Mouse (Mus musculus): ENCODE measurements at regions not wholly inside any gene's neighbourhood (a gene's known extent, or its start where the extent isn't known, plus 50 kb on each side); places are given as distances from the start of the nearest gene placed in this dataset.

DNA sequence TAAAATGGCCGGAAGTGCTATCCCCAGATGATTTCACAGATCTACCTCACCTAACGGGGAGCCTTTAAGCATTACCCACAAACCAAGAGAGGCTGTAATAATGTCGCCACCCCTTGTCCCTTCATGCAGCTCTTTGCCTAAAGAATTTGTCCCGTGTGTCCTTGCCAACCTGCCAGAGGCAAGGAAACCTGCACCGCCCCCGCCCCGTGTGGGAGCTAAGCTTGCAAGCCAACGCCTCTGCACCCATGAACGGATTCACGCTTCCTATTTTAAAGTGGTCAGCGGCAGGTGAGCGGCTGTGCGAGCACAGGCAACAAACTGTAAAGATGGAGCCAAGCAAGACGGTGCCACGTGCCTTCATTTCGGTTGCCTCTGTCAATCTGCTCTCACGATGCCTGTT, 63.1 kb downstream of the Gm11011 start:
- Histone ChIP-seq H3K36me3 (no peaks in the 10 kb centered on the region), H3K4me2 (no peak overlapping the region), H3K27ac (no peak overlapping the region), H3K9ac (no peak overlapping the region), H3K27me3 (no peaks in the 10 kb centered on the region), H3K4me3 (no peak overlapping the region), H3K4me1 (replicated peaks) (no peaks in the 10 kb centered on the region; the same call in 1 of the 2 replicates), H3K9me3 (no peaks in the 10 kb centered on the region)
- 88% methylated on average over 17 of the region's 17 CpGs for WGBS
- no peak for ATAC-seq (ENCODE audit: low FRiP score)

DNA sequence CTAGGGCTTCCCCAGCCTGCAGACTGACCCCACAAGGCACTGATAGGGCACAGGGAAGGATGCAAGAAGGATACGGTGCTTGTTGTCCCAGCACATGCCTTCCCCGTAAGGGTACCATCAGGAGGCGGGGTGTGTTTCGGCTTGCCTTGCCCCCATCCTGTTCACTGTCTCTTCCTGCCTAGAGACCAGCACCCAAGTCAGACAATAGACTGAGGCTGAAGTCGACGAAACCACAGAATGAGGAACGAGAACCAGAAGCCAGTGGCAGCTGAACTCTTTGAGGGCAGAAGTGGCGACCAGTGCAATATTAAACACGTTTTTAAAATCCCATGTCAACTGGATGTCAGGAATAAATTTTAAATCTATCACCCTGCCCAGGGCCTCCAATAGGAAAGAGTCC, 67.6 kb downstream of the Gm11011 start:
- Histone ChIP-seq H3K27ac (no peak overlapping the region), H3K4me1 (replicated peaks) (peaks cover under 1% of the 10 kb centered on the region; the same call in 1 of the 2 replicates), H3K27me3 (no peaks in the 10 kb centered on the region), H3K9me3 (no peaks in the 10 kb centered on the region), H3K9ac (no peak overlapping the region), H3K4me3 (no peak overlapping the region), H3K36me3 (no peaks in the 10 kb centered on the region), H3K4me2 (no peak overlapping the region)
- 73% methylated on average over 9 of the region's 9 CpGs for WGBS
- no peak for ATAC-seq (ENCODE audit: low FRiP score)

DNA sequence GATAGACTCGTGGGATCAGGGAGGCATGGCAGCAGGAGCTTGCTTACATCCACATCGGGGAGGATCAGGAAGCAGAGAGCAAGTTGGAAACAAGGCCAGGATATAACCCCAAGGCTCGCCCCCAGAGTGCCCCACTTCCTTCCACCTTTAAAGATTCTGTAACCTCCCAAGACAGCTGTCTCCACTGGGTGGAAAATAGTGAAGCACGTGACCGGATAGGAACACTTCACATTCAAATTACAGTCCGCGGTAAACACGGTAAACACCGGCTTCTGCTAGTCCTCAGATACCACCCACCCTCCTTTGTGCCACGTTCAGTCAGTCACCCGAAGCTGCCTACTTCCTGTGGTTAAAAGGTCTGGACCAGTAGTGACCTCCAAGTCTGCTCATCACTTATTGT, 72.2 kb downstream of the Gm11011 start:
- no peak for ATAC-seq (ENCODE audit: low FRiP score)
- Histone ChIP-seq H3K27ac (no peak overlapping the region), H3K4me2 (no peak overlapping the region), H3K4me3 (no peak overlapping the region), H3K9ac (no peak overlapping the region), H3K9me3 (no peaks in the 10 kb centered on the region), H3K4me1 (replicated peaks) (peaks cover 6% of the 10 kb centered on the region), H3K36me3 (no peaks in the 10 kb centered on the region), H3K27me3 (no peaks in the 10 kb centered on the region)
- 69% methylated on average over 11 of the region's 11 CpGs for WGBS

DNA sequence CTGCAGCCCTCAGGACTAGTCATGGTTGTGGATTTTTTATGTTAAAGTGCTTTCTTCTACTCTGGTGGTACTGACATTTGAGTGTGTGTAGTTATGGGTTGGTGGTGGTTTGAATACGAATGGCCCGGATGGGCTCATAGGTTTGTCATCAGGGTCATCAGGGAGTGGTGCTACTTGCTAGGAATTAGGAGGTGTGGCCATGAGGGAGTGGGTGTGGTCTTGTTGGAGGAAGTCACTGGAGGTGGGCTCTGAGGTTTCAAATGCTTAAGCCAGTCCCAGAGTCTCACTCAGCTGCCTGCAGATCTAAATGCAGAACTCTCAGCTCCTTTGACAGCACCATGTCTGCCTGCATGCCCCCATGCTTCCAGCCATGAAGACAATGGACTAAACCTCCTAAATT, 76.8 kb downstream of the Gm11011 start:
- H3K27me3 ChIP-seq: peaks cover 20% of the 10 kb centered on the region; the same call in 1 of the 2 replicates
- WGBS: 94% methylated on average over 2 of the region's 2 CpGs
- no peak overlapping the region for H3K4me3 ChIP-seq
- H3K4me1 ChIP-seq (replicated peaks): peaks cover 6% of the 10 kb centered on the region
- no peak overlapping the region for H3K9ac ChIP-seq
- H3K4me2 ChIP-seq: no peak overlapping the region
- ATAC-seq (ENCODE audit: low FRiP score): no peak
- H3K27ac ChIP-seq: no peak overlapping the region
- no peaks in the 10 kb centered on the region for H3K9me3 ChIP-seq
- no peaks in the 10 kb centered on the region for H3K36me3 ChIP-seq

DNA sequence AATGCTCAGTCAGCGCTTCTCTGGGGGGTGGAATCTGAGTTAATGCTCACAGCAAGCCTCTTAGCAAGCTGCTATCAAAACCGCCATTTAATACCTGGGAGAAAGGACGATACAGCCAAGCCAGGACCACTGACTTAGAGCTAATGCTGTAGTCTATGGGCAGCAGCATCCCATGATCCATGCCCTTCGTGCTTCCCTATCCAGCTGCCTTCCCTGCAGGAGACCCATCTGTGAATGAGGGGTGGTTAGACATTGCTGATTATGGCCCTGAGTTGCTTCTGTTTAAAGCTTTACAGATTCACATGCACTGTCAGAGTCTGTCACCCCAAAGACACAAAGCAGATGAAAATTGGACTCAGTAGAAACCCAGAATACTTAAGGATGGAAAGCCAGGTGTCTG, 78.1 kb downstream of the Gm11011 start:
- WGBS: 74% methylated on average over 4 of the region's 4 CpGs
- Histone ChIP-seq H3K36me3 (no peaks in the 10 kb centered on the region), H3K4me2 (no peak overlapping the region), H3K4me1 (replicated peaks) (no peaks in the 10 kb centered on the region; the same call in 1 of the 2 replicates), H3K9ac (no peak overlapping the region), H3K4me3 (no peak overlapping the region), H3K27ac (no peak overlapping the region), H3K9me3 (no peaks in the 10 kb centered on the region), H3K27me3 (peaks cover 20% of the 10 kb centered on the region; the same call in 1 of the 2 replicates)
- no peak for ATAC-seq (ENCODE audit: low FRiP score)

DNA sequence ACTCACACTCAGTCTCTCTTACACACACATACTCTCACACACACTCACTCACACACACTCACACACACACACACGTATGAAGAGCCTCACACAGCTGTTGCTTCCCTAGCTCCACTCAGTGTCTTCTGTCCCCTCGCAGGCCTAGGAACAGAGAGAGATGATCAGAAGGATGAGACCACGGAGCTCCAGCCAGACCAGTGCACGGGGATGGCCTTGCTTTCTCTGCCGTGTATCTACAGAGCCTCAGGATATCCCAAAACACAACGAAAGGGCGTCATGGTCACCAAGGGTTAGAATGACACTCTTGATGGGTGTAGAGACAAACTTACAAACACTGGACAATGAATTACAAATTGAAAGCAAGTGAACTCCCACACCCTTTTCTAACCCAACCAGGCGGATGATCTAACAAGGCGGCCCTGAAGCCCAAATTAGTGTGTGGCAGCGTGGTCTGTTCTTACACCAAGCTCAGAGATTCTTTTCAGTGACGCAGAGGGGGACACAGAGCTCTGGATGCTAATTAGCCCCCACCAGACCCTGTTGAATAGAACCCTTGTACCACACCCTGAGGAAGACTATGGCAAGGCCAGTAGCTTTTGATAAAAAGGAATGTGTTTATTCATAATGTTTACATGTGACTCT, 83.0 kb downstream of the Gm11011 start:
- peaks cover 18% of the 10 kb centered on the region; the same call in 1 of the 2 replicates for H3K27me3 ChIP-seq
- H3K9me3 ChIP-seq: no peaks in the 10 kb centered on the region
- no peaks in the 10 kb centered on the region for H3K36me3 ChIP-seq
- no peak overlapping the region for H3K27ac ChIP-seq
- 53% methylated on average over 11 of the region's 11 CpGs for WGBS
- no peak for ATAC-seq (ENCODE audit: low FRiP score)
- H3K4me3 ChIP-seq: no peak overlapping the region
- H3K4me2 ChIP-seq: no peak overlapping the region
- H3K9ac ChIP-seq: no peak overlapping the region
- peaks cover 16% of the 10 kb centered on the region for H3K4me1 ChIP-seq (replicated peaks)

DNA sequence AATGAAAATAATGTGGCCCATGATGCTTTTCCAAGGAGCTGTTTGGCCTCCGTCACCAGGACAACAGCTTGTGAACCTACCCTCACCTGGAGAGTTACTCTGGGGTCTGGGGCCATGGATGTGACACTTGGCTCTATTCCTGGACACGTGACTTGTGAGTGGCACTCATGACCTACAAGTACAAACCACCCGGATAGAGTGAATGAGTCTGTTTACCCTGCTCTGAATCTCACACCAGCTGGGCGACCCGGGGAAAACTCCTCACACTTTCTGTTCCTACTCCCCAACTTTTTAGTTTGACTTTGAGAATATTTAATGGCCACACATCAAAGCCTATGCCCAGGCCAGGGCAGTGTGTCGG, 84.0 kb downstream of the Gm11011 start:
- Histone ChIP-seq H3K9me3 (no peaks in the 10 kb centered on the region), H3K36me3 (no peaks in the 10 kb centered on the region), H3K4me1 (replicated peaks) (peaks cover 16% of the 10 kb centered on the region), H3K27me3 (0 out of 2 replicates have a peak, but pooled peaks cover 14% of the 10 kb centered on the region), H3K4me3 (no peak overlapping the region), H3K27ac (no peak overlapping the region), H3K4me2 (no peak overlapping the region), H3K9ac (no peak overlapping the region)
- no peak for ATAC-seq (ENCODE audit: low FRiP score)
- WGBS: 78% methylated on average over 6 of the region's 6 CpGs

DNA sequence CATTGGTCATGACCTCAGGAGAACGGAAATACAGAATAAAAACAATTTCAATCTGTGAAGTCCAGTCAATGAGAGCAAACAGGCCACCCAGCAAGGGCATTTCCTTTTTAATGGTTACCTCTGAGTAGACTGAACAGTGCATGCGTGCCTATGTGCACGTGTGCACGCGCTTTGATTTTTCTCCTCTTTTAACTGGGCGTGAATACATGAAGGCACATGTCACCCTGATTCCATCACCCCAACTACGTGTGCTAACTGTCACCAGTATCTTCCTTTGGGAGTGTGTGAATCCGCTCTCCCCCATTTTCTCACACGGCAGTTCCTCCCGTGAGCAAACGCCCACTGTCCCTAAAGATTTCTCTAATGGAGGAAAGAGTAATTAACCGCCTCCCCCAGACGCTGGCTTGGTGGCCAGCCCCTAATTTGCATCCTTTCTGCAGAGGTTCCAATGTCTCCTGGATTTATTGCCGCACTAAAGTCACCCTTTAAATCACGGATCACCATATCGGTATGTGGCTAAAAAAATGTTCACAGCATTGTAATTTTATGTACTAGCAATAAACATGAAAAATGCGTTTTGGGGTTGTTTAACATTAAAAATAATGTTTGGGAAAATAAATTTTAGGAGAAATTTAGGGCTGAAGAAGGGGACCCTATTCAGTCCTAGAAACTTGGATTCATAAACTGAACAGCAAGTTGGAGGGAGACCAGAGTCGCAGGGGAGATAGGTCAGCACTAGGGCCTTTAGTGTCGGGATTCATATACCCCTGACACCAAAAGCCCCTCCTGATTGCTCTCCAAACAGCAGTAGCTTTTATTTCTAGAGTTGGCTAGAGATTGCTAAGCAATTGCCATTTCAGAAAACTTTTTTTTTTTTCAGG, 84.6 kb downstream of the Gm11011 start:
- ATAC-seq (ENCODE audit: low FRiP score): no peak
- peaks cover 16% of the 10 kb centered on the region for H3K4me1 ChIP-seq (replicated peaks)
- 0 out of 2 replicates have a peak, but pooled peaks cover 12% of the 10 kb centered on the region for H3K27me3 ChIP-seq
- H3K27ac ChIP-seq: no peak overlapping the region
- no peaks in the 10 kb centered on the region for H3K36me3 ChIP-seq
- WGBS: 55% methylated on average over 19 of the region's 19 CpGs
- no peak overlapping the region for H3K9ac ChIP-seq
- no peak overlapping the region for H3K4me2 ChIP-seq
- H3K9me3 ChIP-seq: no peaks in the 10 kb centered on the region
- H3K4me3 ChIP-seq: no peak overlapping the region

DNA sequence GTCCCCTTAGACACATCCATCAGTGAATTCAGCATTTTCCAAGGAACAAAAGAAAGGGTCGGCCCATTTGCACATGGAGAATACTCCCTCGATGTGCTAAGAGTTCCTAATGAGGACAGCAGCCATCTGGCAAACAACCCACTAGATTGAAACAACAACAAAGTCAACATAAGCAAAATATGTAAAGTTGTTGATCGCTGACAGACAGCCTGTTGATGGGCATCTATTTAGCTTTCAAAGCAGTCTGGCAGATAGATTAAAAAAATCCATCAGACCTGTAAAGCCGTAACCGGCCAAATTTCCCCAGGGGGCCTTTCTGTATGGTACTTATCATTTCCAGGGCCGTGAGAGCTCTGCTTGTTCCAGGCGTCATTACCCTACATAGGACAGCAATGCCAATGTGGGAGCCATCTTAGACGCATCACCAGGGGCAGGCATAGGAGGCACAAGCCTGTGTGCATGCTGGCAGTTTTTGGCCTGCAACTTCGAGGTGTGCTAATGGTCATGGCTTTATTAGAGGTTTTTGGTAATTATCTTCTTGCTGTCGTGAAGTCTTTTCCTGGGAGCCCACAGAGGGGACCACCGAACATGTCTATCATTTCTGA, 85.7 kb downstream of the Gm11011 start:
- no peak for ATAC-seq (ENCODE audit: low FRiP score)
- Histone ChIP-seq H3K36me3 (no peaks in the 10 kb centered on the region), H3K4me1 (replicated peaks) (peaks cover 16% of the 10 kb centered on the region), H3K4me3 (no peak overlapping the region), H3K4me2 (no peak overlapping the region), H3K9me3 (no peaks in the 10 kb centered on the region), H3K27ac (no peak overlapping the region), H3K27me3 (0 out of 2 replicates have a peak, but pooled peaks cover 4% of the 10 kb centered on the region), H3K9ac (no peak overlapping the region)
- 50% methylated on average over 11 of the region's 11 CpGs for WGBS

DNA sequence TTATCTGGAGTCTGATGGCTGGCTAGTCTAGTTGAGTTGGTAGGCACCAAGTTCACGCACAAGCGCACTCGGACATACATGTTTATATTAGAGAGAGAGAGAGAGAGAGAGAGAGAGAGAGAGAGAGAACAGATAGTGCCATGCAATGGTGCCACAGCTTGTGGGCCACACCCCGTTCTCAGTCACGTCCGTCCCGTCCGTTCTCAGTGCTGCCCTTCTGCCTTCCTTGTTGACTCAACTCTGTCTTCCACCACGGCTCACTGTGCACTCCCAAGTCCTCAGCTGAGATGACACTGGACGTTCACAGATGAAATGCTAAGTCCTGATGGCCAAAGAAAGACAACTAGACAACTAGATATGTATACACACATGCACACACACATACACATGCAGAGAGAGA, 92.2 kb downstream of the Gm11011 start:
- Histone ChIP-seq H3K4me2 (no peak overlapping the region), H3K9ac (no peak overlapping the region), H3K27me3 (no peaks in the 10 kb centered on the region), H3K27ac (no peak overlapping the region), H3K4me1 (replicated peaks) (peaks cover 8% of the 10 kb centered on the region), H3K4me3 (no peak overlapping the region), H3K9me3 (no peaks in the 10 kb centered on the region), H3K36me3 (no peaks in the 10 kb centered on the region)
- no peak for ATAC-seq (ENCODE audit: low FRiP score)
- WGBS: 90% methylated on average over 10 of the region's 10 CpGs

DNA sequence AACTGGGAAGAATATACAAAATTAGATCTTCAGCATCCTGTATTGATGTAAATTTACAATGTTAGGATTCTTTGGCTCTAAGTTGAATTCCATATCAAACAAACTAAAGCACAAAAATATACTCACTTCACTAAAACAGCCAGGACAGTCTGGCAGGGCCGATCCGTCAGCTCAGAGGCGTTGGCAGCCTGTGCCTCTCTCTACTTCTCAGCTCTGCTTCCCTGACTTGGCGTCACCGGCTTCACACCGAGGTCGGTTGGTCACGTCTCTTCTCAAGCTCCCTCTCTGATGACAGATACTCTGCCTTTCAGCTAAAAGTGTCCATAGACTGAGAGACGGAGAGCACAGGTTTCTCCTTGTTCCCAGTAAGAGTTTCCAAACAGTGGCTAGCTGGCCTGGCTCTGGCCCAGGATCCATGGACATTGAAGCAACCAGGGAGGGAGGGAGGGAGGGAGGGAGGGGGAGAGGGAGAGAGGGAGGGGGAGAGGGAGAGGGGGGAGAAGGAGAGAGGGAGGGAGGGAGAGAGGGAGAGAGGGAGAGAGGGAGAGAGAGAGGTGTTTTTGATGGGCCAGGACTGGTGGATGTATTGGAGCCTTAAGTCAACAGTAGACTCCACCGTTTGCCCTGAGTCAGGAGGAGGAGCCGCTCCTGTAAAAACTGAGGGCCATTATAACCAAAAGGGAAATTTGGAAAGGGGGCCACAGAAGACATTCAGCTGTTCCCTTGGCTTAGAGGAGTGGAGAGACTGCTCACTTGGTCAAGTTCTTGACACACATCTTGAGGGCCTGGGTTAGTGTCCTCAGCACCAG, 92.8 kb downstream of the Gm11011 start:
- no peak overlapping the region for H3K9ac ChIP-seq
- H3K9me3 ChIP-seq: no peaks in the 10 kb centered on the region
- no peak overlapping the region for H3K4me3 ChIP-seq
- H3K4me2 ChIP-seq: no peak overlapping the region
- peaks cover 8% of the 10 kb centered on the region for H3K4me1 ChIP-seq (replicated peaks)
- no peaks in the 10 kb centered on the region for H3K27me3 ChIP-seq
- 79% methylated on average over 11 of the region's 11 CpGs for WGBS
- no peaks in the 10 kb centered on the region for H3K36me3 ChIP-seq
- no peak overlapping the region for H3K27ac ChIP-seq
- no peak for ATAC-seq (ENCODE audit: low FRiP score)
